Mouse (Mus musculus): ENCODE measurements at regions not wholly inside any gene's neighbourhood (a gene's known extent, or its start where the extent isn't known, plus 50 kb on each side); places are given as distances from the start of the nearest gene placed in this dataset.

DNA sequence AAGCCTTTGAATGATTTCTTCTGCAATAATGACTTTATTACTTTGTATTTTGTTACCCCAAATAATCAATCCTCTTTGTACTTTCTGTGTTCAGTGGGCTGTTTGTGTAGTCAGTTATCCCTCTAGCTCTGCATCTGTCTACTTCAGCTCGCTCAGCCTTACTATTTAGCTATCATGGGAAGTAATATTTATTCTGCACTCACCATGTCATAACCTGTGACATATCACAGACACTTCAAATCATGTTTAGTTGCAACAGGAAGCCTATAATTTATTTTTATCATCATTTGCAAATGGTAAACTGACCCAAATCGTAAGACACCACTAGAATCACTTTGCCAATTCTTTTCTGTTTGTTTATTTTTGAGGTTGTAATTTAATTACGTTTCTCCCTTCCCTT lies 147.6 kb upstream of the Fam241a start:
- no peak for TF ChIP-seq CTCF (IDR thresholded peaks at IDR 0.05; ENCODE audit: control insufficient read depth, insufficient read depth, low read length)
- no peak for TF ChIP-seq POLR2A (IDR thresholded peaks at IDR 0.05; ENCODE audit: borderline replicate concordance, control insufficient read depth, low read depth, low read length)
